Mouse (Mus musculus): ENCODE results near the gene Cabp1.

Gene Cabp1

DNA sequence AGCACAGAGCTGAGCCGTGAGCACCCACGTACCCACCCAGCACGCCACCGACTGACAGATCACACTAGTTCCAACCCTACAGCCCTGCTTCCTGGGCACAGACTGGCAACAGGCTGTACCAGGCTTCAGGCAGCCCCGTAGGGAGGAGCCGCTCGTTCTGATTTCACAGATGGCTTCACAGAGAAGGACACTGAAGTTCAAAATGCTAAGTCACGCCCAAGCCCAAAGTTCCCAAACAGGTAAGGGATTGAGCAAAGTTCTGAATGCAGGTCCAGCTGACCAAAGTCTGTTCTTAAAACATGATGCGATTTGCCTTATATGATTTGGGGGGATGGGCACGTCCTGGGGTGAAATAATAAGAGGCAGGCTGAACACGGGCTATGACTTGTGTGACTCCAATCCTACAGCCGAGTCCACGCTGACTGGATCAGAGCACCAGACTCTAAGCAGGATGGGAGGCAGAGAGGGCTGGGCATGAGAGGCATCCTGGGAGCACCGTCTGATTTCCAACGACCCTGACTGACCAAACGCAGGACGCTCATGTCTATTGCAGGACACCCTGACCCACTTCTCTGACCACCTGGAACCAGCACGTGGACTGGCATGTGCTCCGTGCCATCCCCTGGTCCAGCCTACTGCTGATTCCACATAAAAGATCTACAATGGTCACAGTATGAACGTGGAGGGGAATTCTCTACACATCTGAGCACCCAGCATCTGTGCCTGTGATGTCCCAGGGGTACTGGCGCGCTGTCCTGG, 66.6 kb downstream of the Cabp1 start:
- peak; percentile 48 for DNase-seq (ENCODE audit: low read depth, low spot score)

- DNase-seq (ENCODE audit: low read depth, low spot score), result peak; percentile 43
These were observed 67.4 kb downstream of the Cabp1 start for GRCm38 (mm10) chr5:115126578-115127312.

DNA sequence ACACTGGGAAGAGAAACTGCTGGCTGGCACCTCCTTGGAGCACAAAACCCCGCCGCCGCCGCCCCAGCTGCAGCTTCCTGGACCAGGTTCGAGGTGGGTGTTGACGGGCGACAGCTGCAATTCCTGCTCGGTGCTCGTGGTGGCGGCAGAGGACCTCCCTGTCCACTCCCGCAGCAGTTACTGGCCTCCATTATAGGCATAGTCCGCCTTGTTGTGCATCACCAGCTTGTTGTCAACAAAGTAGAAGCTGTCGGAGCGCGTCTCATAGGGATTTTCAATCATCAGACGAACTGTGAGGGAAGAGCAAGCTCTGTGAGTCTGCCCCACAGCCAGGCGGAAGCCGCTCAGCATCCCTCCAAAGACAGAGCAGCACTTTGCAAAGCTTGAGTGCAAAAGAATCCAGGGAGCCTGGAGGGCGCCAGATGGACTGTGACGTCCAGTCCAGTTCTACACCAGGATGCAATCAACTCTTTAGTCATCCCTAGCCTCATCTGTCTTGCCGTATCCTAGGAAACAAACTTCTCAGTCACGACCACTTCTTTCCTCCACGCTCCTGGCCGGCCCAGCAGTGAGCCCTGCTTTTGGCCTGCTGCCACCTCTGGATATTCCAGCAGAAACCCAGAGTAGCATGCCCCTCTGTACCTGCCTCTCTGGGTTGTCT, 68.8 kb downstream of the Cabp1 start:
- DNase-seq (ENCODE audit: low read depth, low spot score), result peak; percentile 95

GRCm38 (mm10) chr5:115124690-115125089, 69.5 kb downstream of the Cabp1 start:
- DNase-seq (ENCODE audit: low read depth, low spot score), result no peak

GRCm38 (mm10) chr5:115120978-115121377, 73.2 kb downstream of the Cabp1 start:
- DNase-seq (ENCODE audit: low read depth, low spot score), result peak; percentile 94

DNA sequence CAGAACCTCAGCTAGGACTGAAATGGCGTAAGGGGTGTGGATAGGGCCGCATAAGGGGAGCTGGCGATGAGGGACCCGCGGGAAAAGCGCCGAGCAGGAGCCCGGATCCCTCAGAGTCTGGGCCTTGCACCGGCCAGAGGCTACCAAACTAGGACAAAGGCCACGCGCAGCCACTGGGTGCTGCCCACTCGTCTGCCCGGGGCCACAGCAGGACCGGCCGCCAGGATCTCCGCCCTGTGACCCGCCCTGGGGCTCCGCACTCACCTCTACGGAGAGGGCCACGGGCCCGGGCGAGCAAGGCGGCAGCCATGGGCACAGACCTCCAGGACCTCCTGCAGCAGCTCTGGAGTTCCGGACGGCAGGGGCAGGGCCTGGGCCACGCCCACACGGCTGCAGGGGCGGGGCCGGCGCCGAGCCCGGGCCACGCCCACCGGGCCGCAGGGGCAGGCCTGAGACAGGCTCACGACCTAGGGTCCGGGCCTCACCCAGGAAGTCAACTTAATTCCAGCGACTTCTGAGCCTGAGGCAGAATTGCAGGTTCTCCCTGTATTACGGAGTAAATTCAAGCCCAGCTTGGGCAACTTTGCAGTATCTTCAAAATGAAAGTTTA, 75.1 kb downstream of the Cabp1 start, which contains the start of gene Acads:
Gene Acads, minus strand, starts transcription at position 386 of the 610 bp plus-strand sequence.
- peak; percentile 40 for DNase-seq (ENCODE audit: low read depth, low spot score)

All from brain, adult 2 months (tissue).